Mouse (Mus musculus): Measurements from ENCODE around the gene Foxk1.

Foxk1 gene

GRCm38 (mm10) chr5:142448623-142449022, 47.3 kb downstream of the Foxk1 start:
- DNase-seq, result no peak

DNA sequence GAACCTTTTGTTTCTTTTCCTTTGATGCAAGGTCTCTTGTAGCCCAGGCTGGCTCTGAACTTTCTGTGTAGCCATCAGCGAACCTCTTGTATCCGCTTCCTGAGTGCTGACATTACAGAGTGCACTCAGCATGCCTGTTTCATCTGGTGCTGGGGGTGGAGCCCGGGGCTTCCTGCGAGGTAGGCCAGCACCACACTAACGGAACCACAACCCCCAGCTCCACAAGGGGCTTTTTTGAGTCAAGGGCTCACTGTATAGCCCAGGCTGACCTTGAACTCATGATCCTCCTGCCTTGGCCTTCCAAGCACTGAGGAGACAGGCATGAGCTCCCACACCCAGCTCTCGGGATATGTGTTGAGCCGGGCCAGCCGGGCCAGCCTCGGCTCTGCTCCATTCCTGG, 49.5 kb downstream of the Foxk1 start:
- DNase-seq, result no peak

GRCm38 (mm10) chr5:142451759-142452158, 50.5 kb downstream of the Foxk1 start:
- DNase-seq, result no peak

GRCm38 (mm10) chr5:142453742-142454141, 52.4 kb downstream of the Foxk1 start:
- DNase-seq, result no peak

- no peak for DNase-seq
These were observed 55.0 kb downstream of the Foxk1 start for GRCm38 (mm10) chr5:142456318-142456717.

DNA sequence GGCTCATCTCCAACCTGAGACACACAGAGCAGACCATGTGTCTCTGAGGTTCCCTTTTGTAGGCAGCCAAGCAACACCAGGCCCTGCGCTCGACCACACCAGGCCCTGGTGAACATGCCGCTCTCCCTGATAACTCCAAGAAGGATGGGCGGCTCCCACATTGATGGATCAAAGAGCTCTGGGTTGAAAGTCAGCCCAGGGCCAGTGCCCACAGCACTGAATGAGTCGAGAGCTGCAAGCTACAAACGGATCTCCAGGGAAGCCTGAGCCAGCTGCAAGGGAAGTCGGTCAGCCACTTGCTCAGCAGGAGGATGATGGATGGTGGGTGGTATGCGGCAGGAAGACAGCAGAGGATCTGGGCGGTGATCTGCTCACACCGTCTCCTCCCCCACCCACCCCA, 56.0 kb downstream of the Foxk1 start:
- no peak for DNase-seq

GRCm38 (mm10) chr5:142458791-142459557, 57.7 kb downstream of the Foxk1 start:
- DNase-seq, result no peak

GRCm38 (mm10) chr5:142459834-142460233, 58.5 kb downstream of the Foxk1 start:
- no peak for DNase-seq

GRCm38 (mm10) chr5:142461942-142462640, 60.8 kb downstream of the Foxk1 start:
- no peak for DNase-seq

- DNase-seq, result no peak
These were observed 61.3 kb downstream of the Foxk1 start for GRCm38 (mm10) chr5:142462641-142462948.

- no peak for DNase-seq
These were observed 61.7 kb downstream of the Foxk1 start for GRCm38 (mm10) chr5:142463011-142463410.

GRCm38 (mm10) chr5:142463461-142464454, 62.5 kb downstream of the Foxk1 start, which contains the start of gene Ap5z1:
Ap5z1 (plus strand) TSS chr5:142463944.
- peak; percentile 90 for DNase-seq

DNA sequence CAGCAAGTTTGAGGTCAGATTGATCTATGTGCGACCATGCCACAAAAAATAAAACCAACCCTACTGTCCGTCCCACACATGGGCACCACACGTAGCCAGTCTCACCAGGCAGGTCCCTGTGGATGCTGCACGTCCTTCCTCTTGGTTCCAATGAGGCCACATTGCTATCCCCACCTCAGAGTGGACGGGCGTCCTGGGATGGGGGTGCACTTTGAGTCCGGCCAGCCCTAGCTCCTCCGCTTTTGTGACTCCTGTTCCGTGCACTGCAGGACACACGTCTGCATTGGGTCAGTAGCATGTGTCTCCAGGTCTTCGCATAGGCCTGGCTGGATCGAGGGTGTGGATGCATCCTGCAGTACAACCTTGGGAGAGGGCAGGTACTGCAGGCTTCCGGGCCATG, 67.1 kb downstream of the Foxk1 start:
- no peak for DNase-seq

DNA sequence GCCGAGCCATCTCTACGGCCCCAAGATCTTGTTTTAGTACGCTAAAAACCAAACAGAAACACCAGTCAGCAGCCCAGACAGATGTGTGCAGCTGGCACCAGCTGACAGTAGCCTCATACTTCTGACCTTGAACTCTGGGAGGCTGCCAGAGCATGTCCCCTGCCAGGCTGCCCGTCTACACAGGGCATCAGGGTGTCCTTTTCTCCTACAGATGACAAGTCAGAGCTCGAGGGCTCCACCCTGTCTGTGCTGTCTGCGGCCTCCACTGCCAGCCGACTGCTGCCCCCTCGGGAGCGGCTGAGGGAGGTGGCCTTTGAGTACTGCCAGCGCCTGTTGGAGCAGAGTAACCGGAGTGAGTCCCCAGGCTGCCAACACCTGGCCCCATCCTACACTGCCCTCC, 68.5 kb downstream of the Foxk1 start:
- DNase-seq, result no peak

- DNase-seq, result no peak
These were observed 72.4 kb downstream of the Foxk1 start for GRCm38 (mm10) chr5:142473696-142474095.

GRCm38 (mm10) chr5:142475669-142476068, 74.4 kb downstream of the Foxk1 start:
- DNase-seq, result no peak

DNA sequence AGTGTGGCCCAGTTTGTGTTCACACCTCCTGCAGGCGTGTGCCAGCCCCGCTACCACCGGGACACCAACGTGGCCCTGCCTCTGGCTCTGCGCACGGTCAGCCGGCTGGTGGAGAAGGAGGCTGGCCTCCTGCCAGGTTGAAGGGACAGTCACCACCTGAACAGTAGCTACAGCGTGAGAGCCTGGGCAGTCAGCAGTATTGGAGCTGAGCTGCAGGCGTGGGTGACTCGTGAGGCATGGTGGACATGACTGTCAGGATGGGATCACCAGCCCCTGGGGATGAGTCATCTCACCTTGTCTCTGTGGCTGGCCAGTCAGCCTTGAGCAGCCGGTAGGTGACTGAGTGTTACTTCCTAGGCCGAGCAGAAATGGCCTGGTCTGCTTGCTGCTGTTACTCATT, 76.0 kb downstream of the Foxk1 start:
- DNase-seq, result peak; percentile 42

- DNase-seq, result no peak
These were observed 76.7 kb downstream of the Foxk1 start for GRCm38 (mm10) chr5:142477866-142478615.

DNA sequence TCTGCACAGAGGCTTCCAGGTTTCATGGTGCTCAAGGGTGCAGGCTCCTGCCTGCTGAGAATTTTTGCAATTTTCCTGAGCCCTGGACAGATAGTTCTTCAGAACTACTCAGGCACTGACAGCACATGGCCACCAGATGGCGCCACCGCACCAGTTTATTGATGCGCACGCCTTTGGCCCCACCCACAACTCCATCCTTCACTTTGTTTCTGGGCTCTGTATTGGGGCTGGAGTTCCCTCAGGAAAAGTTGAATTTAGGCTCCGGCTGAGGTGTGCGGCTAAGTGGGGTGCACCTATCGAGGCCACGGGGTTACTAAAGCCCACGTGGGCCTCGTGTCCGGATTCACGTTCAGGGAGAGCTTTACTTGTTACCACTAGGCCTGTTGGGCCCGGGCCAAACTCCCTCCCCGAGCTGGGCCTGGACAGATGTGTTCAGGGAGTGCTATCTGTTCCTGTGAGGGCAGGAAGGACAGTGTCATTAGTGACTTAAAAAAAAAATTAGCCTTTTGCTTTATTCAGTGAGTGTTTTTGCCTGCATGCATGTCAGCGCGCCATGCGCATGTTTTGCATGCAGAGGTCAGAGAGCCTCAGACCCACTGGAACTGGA, 77.6 kb downstream of the Foxk1 start:
- peak; percentile 97 for DNase-seq

GRCm38 (mm10) chr5:142482512-142482911, 81.2 kb downstream of the Foxk1 start:
- DNase-seq, result no peak

- no peak for DNase-seq
These were observed 82.3 kb downstream of the Foxk1 start for GRCm38 (mm10) chr5:142483581-142483980.

DNA sequence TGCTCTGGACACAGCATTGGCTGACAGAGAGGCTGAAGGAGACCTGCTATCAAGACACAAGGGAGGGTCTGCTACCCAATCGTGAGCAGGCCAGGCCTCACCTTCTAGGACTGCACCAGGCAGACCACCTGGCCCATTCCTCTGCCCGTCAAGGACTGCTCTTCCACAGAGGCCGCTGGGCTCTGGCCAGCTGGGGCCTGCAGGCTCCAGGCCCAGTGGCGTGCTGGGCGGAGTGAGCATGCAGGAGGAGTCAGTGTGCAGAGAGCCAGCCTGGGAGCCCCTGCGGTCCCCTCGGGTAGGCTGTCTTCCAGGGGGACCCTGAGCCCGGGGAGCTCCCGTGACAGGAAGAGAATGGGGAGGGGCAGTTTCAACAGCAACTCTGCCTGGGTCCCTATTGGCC, 85.4 kb downstream of the Foxk1 start:
- no peak for DNase-seq

Data from right cerebral cortex, postnatal 4 days (tissue).